Mouse (Mus musculus) embryonic stem cell, embryonic (primary cell): ENCODE measurements around the gene Abhd4.
"Not testable (repeated sequence)": the region's sequence is repeated elsewhere in the genome, so short reads cannot be mapped to it uniquely, and the experiment has no call there.

Source experiments
- CTCF ChIA-PET, 4 experiments: fragments of 300-600 bp in 2 of 4; fragments of 350-600 bp in 2 of 4; sonication (Branson Sonifier 250); formaldehyde crosslinking; loops; one replicate each; lab custom pipeline; 2022; ENCODE audit warnings: inconsistent platforms in 2 of 4; lab: Charles Lee
- POLR2A ChIA-PET, 4 experiments: fragments of 300-600 bp in 2 of 4; fragments of 350-600 bp in 2 of 4; sonication (Branson Sonifier 250); formaldehyde crosslinking; loops; one replicate each; lab custom pipeline; 2022; ENCODE audit warnings: antibody characterized with exemption in 4 of 4, inconsistent platforms in 1 of 4; lab: Charles Lee

Abhd4 gene

DNA sequence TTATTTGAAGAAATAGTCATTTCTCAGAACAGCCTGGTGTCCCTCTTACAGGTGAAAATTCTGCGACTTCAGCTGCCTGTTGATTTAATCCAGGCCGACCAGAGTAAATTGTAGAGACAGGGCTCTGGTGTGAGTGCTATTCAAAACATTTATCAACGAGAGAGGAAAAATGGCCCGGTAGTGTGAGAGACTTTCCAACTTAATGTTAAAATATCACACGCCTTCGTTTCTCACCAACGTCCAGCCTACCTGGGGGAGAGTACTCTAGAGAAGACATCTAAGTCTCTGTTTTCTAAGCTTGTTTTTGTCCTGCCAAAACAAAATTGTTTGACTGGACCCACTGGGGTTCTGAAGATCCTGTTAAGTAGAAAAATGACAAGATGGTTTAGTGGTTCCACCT is 34.1 kb upstream of the Abhd4 start:
- ChIA-PET CTCF (no interaction called here), POLR2A (interaction anchor here in 1 of 4 experiments (0.6 kb wide), 1 partner anchor 128 kb away, joined by 4 read pairs; no protein-coding TSS in a partner anchor)

DNA sequence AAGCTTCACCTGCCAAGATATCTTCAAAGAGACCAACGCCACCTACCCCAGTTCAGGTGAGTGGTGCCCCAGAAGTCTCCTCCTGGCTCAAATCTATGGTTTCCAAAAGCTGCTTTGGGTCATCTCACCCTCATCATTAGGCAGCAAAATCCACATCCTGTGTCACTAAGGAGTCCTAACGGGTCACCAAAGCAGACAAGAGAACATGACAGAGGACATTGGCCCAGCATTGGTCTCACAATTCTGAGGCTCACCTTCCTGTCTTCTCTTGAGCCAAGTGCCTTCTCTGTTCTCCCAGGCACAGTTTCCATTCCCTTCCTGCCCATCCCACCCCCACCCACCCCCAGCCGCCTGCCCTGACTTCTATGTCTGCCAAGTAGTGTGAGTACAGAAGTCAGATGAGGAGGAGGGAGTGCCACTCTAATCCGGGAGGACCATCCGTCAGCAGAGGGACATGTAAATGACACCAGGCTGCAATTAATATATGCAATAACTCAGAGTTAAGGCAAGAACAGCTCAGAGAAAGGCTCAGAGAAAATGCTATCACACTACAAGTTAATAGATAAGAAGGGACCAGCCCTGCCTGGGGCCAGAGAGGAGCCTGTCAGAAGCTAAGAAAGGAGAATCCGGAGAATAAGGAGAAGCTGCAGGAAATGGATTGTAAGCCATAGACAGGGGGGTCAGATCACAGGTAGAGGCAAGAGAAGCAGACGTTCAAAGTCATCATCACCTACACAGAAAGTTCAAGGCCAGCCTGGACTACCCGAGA is 33.1 kb upstream of the Abhd4 start:
- CTCF ChIA-PET, result no interaction called here

DNA sequence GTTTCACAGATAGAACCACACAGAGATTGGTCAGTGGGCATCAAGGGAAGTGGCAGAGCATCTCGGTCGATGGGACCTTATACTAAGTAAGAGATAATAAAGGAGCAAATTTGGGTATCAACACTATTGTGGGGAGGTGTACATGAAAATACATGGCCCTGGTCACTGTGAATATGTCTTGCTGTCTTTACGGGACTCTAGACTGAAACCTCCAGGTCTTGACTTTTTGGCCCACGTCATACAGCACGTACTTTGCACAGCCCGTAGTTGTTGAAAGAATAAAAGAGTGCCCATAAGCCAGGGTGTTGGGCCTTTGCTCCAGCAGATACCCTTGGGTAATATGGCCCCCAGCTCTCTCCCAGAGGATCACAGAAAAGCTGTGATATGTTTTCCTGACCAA is 32.3 kb upstream of the Abhd4 start:
- CTCF ChIA-PET, result interaction anchor here in 1 of 4 experiments (0.6 kb wide), 1 partner anchor 1711 kb away, joined by 3 read pairs; no protein-coding TSS in a partner anchor
- POLR2A ChIA-PET, result no interaction called here

More for the DNA sequence above, 33.1 kb upstream of the Abhd4 start:
- POLR2A ChIA-PET, result interaction anchor here in 1 of 4 experiments (0.7 kb wide), 1 partner anchor 140 kb away, joined by 3 read pairs; no protein-coding TSS in a partner anchor

- ChIA-PET CTCF (interaction anchor here in 2 of 4 experiments (0.5 to 0.9 kb wide), 4 partner anchors 158 to 1711 kb away, joined by 3 to 4 read pairs (median 3); no protein-coding TSS in a partner anchor), POLR2A (interaction anchor here in 3 of 4 experiments (0.7 kb wide), 3 partner anchors 31 to 878 kb away, joined by 3 to 6 read pairs (median 3); partner anchors contain the start of genes Abhd4 (in 1 of the 3) and Dad1 (in 1 of the 3))
These were observed 31.7 kb upstream of the Abhd4 start for GRCm38 (mm10) chr14:54222289-54222727.

GRCm38 (mm10) chr14:54223315-54224063 is 30.5 kb upstream of the Abhd4 start:
- CTCF ChIA-PET, result interaction anchor here (0.6 to 2.4 kb wide), 12 partner anchors 11 to 461 kb away, joined by 3 to 6 read pairs (median 3); partner anchors contain the start of gene Oxa1l (in 1 of the 4)

DNA sequence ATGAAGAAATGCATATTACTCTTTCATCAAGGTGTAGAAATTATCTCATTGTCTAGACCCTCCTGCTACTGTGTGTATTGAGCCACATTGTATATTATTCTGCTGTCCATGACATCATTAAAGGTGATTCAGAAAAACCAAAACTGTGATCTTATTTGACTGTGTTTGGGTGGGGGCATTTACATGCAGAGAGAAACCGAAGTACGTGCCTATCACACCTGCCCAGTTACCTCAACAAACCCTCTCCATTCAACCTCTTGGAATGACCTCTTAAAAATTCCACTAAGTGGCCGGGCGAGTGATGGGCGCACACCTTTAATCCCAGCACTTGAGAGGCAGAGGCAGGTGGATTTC is 29.9 kb upstream of the Abhd4 start:
- CTCF ChIA-PET, result interaction anchor here in 3 of 4 experiments (0.7 to 2.4 kb wide), 8 partner anchors 11 to 427 kb away, joined by 3 to 6 read pairs (median 3); partner anchors contain the start of gene Oxa1l (in 1 of the 3)
- POLR2A ChIA-PET, result interaction anchor here (0.6 to 2.5 kb wide), 11 partner anchors 10 to 463 kb away, joined by 3 to 11 read pairs (median 3); partner anchors contain the start of genes Abhd4 (in 2 of the 4), Dad1 (in 2 of the 4) and Acin1 (in 1 of the 4)

More at GRCm38 (mm10) chr14:54223315-54224063, 30.5 kb upstream of the Abhd4 start:
- POLR2A ChIA-PET, result interaction anchor here (0.7 to 2.5 kb wide), 9 partner anchors 10 to 463 kb away, joined by 3 to 11 read pairs (median 5); partner anchors contain the start of gene Acin1 (in 1 of the 4)

GRCm38 (mm10) chr14:54224484-54225467 is 29.2 kb upstream of the Abhd4 start:
- CTCF ChIA-PET, result interaction anchor here (0.6 to 2.4 kb wide), 8 partner anchors 117 to 444 kb away, joined by 3 to 6 read pairs (median 4); partner anchors contain the start of gene Oxa1l (in 1 of the 4)

DNA sequence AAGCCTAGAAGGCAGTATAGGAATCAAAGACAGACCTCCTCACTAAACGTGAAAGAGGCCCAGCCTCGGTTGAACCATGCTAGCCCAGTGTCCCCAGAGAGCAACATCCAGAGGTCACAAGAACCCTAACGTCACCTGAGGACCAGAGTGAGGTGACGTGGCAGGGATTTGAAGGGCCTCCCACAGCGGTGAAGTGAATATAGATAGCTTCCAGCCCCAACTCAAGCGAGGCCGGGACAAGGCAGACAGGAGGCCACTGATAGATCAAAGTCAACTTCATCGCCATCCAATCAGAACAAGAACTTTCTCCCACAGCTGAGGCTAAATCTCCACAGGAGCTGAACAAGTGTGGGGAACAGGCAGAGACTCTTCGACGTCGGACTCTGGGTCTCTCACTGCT is 28.3 kb upstream of the Abhd4 start:
- CTCF ChIA-PET, result interaction anchor here in 3 of 4 experiments (0.7 to 3.0 kb wide), 4 partner anchors 13 to 443 kb away, joined by 3 to 20 read pairs (median 5); no protein-coding TSS in a partner anchor
- POLR2A ChIA-PET, result interaction anchor here in 2 of 4 experiments (1.7 to 3.7 kb wide), 2 partner anchors 117 to 192 kb away, joined by 4 to 11 read pairs; partner anchors contain the start of gene Slc7a7 (in 1 of the 2)

More at GRCm38 (mm10) chr14:54224484-54225467, 29.2 kb upstream of the Abhd4 start:
- POLR2A ChIA-PET, result interaction anchor here (0.6 to 2.5 kb wide), 10 partner anchors 9 to 1637 kb away, joined by 3 to 11 read pairs (median 3); partner anchors contain the start of genes Abhd4 (in 2 of the 4) and Dad1 (in 2 of the 4)

GRCm38 (mm10) chr14:54226911-54227811 is 26.8 kb upstream of the Abhd4 start:
- ChIA-PET POLR2A (interaction anchor here (0.5 to 3.7 kb wide), 13 partner anchors 12 to 282 kb away, joined by 3 to 11 read pairs (median 4); partner anchors contain the start of gene Slc7a7 (in 1 of the 4)), CTCF (interaction anchor here (0.5 to 3.0 kb wide), 43 partner anchors 11 to 692 kb away, joined by 3 to 31 read pairs (median 5); partner anchors contain the start of genes Cdh24 (in 1 of the 4), Haus4 (in 1 of the 4) and Slc7a7 (in 1 of the 4))

DNA sequence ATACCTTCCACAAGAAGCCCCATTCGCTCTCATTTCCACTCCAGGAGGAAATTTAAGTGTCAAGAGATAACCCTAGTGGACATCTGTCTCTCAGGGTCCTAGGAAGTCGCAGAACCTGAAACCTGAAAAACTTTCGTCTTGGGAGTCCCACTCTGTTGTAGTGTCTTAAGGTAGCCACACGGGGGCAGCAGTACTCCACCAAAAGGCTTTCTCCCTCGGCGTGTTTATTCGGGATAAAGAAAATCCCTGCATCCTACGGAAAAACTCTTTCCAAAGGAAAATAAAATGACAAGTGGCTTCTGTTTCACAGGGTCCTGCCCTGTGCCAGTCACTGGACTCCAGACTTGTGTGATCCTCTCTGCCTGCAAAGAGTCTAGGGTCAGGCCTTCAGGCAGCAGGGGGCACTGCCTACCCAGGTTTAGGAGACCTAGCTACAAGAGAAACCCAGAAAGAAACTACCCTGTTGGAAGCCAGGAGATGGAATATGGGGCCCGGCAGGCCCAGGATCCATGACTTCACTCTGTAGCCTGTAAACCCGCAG is 26.0 kb upstream of the Abhd4 start:
- ChIA-PET POLR2A (interaction anchor here in 3 of 4 experiments (0.8 to 3.7 kb wide), 11 partner anchors 12 to 230 kb away, joined by 3 to 11 read pairs (median 4); partner anchors contain the start of gene Slc7a7 (in 1 of the 3)), CTCF (interaction anchor here (0.5 to 3.0 kb wide), 69 partner anchors 9 to 1229 kb away, joined by 3 to 31 read pairs (median 4); partner anchors contain the start of genes Slc7a7 (in 3 of the 4), Cdh24 (in 1 of the 4), Haus4 (in 1 of the 4) and Lrp10 (in 1 of the 4))

DNA sequence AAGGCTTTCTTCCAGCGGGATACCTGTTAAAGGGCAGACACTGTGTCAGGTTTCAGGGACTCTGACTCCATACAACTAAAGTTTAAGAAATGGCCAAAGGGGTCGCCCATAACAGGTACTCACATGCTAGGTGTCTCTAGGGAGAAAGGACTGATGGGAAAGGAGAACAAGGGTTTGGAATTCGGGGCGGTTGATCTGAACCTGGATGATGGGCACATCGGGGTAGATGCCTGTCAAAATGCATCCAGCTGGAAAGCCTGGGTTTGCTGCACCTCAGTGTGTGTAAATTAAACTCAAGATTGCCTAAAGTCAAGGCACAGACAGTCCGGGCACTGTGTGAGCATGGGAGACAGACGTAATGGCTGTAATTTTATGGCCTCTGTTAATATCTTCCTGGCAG is 25.5 kb upstream of the Abhd4 start:
- CTCF ChIA-PET, result interaction anchor here (0.6 to 3.0 kb wide), 58 partner anchors 8 to 1229 kb away, joined by 3 to 31 read pairs (median 4); partner anchors contain the start of genes Slc7a7 (in 3 of the 4), Cdh24 (in 1 of the 4) and Lrp10 (in 1 of the 4)

GRCm38 (mm10) chr14:54228933-54229713 is 24.9 kb upstream of the Abhd4 start:
- ChIA-PET POLR2A (interaction anchor here in 2 of 4 experiments (0.8 to 3.7 kb wide), 8 partner anchors 10 to 229 kb away, joined by 3 to 11 read pairs (median 3); partner anchors contain the start of gene Slc7a7 (in 1 of the 2)), CTCF (interaction anchor here (0.6 to 3.0 kb wide), 30 partner anchors 10 to 1228 kb away, joined by 3 to 31 read pairs (median 6); partner anchors contain the start of genes Cdh24 (in 1 of the 4) and Slc7a7 (in 1 of the 4))

More for the DNA sequence above, 25.5 kb upstream of the Abhd4 start:
- POLR2A ChIA-PET, result interaction anchor here in 3 of 4 experiments (0.8 to 3.7 kb wide), 9 partner anchors 11 to 230 kb away, joined by 3 to 11 read pairs (median 3); partner anchors contain the start of gene Slc7a7 (in 1 of the 3)

DNA sequence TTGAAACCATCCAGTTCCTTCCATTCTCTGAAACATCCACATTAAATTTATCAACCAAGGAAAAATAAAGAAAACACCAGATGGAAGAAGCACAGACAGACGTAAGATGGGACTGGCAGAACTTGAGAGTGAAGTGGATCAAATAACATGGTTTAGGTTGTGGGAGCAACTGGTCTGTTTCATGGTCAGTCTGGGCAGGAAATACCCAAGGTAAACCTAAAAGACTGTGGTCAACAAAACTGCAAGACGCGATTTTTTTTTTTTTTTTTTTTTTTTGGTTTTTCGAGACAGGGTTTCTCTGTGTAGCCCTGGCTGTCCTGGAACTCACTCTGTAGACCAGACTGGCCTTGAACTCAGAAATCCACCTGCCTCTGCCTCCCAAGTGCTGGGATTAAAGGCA is 24.1 kb upstream of the Abhd4 start:
- POLR2A ChIA-PET, CTCF ChIA-PET: not testable (repeated sequence)
